Mouse (Mus musculus): ENCODE measurements around the gene Hoxa11. TPM values are rescaled to one million over a fixed set of nuclear protein-coding genes. Genes with fewer than 3 reads are reported as not detected.

Gene Hoxa11
- polyA plus RNA-seq, 1 experiment = not detected

DNA sequence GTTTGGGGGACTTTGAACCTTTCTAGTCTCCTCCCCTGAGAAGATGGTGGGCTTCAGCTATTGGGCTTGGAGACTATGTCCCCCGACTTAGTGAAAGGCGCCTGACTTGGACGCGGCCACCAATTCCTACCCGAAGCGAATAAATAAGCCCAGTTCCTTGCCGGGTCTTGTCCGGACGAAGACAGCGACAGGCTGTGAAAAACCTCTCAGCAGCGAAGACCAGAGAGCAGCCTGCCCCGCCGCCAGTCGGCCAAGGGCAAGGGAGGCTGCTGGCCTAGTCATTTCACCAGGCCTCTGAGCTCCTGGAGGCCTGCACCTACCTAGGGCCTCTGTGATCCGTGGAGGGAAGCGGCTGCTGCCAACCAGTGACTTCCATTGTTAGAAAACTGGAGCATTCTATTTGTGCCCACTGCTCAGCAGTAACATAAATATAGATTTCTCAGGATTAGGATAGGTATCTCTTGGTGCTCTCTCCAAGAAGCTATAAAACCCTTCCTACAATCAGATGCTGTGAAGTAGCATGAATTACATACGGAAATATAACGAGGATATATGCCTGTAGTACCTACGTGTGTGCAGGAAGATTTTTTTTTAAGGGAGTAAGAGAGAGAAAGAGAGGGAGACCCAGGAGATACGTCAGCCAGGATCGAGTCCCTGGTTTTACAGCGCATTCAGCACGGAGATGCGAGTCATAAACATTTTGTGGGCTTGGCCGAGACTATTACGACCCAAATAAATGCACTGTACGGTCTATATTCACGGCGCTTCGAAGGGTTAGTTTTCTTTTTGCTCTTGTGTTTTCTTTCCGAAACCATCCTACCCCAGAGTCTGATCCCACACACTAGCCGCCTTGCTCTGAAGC lies 25.4 kb downstream of the Hoxa11 start:
- TF ChIP-seq GATA1 (IDR thresholded peaks at IDR 0.05; ENCODE audit: low read length) (no peak), TAL1 (IDR thresholded peaks at IDR 0.05; ENCODE audit: low read length) (no peak)
- Histone ChIP-seq H3K36me3 (ENCODE audit: control insufficient read depth) (no peaks in the 10 kb centered on the region), H3K4me1 (ENCODE audit: control insufficient read depth) (peaks cover 3% of the 10 kb centered on the region), H3K27me3 (ENCODE audit: control insufficient read depth) (peaks cover 100% of the 10 kb centered on the region), H3K9me3 (ENCODE audit: control insufficient read depth, low read length) (peaks cover 3% of the 10 kb centered on the region; the same call in 1 of the 2 replicates), H3K4me3 (replicated peaks) (no peak overlapping the region)

DNA sequence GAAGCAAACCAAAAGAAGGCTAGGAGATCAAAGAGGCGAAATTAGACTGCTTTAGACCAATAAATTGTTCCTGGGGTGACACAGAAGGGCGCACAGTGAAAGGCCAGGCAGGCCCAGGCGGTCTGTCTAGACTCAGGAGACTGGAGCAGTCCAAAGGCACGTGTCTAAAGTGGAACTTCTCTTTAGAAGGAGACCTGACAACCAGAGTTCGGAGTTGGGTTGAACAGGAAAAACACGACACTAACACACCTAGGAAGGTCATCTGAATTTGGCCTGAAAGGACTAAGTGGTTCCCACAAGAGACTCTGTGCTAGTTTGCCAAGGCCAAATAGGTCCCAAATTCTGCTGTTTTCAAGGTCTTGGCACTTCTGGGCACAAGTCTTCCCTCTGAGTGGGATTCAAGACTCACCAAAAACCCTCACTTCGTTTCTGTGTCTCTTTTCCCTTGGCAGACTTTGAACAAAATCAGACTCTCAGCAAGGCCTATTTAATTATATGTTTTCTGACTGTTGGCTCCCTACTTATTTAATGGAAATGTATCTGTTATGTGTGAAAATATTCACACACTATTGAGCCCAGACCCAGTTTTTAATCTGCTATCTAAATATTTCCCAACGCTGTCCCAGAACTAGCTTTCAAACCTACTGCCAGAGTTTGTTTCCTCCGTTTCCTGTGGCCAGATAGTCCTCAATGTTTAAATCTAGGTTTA lies 26.2 kb downstream of the Hoxa11 start:
- TF ChIP-seq TAL1 (IDR thresholded peaks at IDR 0.05; ENCODE audit: low read length) (no peak), GATA1 (IDR thresholded peaks at IDR 0.05; ENCODE audit: low read length) (no peak)
- Histone ChIP-seq H3K36me3 (ENCODE audit: control insufficient read depth) (no peaks in the 10 kb centered on the region), H3K9me3 (ENCODE audit: control insufficient read depth, low read length) (peaks cover 3% of the 10 kb centered on the region; the same call in 1 of the 2 replicates), H3K4me3 (replicated peaks) (no peak overlapping the region), H3K4me1 (ENCODE audit: control insufficient read depth) (peaks cover 3% of the 10 kb centered on the region), H3K27me3 (ENCODE audit: control insufficient read depth) (peaks cover 100% of the 10 kb centered on the region)

DNA sequence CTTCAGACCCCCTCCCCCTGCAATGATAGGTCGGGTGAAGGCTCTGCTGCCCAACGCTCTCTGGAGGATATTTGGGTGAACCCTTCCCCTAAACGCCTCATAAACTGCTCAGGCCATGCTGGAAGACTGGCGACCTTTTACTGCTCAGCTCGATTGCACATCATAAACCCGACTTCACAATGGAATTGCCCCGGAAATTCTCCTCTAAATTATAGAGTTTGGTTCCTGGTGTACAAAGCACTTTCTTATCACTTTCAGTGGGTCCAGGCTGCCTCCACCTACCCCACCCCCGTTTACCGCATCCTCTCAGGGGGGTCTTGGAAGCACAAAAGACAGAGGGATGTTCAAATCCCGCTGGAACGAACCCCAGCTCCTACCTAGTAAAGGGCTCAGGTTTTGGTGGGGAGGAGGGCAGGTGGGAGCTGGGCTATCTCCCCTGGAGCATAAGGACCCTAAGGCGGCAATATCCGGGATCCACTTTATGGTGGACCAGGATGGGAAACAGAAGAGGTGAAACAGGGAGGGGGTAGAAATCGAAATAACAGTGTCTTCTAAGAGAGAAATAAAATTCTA lies 26.9 kb downstream of the Hoxa11 start:
- Histone ChIP-seq H3K9me3 (ENCODE audit: control insufficient read depth, low read length) (peaks cover 3% of the 10 kb centered on the region; the same call in 1 of the 2 replicates), H3K27me3 (ENCODE audit: control insufficient read depth) (peaks cover 100% of the 10 kb centered on the region), H3K4me1 (ENCODE audit: control insufficient read depth) (peaks cover 3% of the 10 kb centered on the region), H3K4me3 (replicated peaks) (no peak overlapping the region), H3K36me3 (ENCODE audit: control insufficient read depth) (no peaks in the 10 kb centered on the region)
- TF ChIP-seq GATA1 (IDR thresholded peaks at IDR 0.05; ENCODE audit: low read length) = no peak

DNA sequence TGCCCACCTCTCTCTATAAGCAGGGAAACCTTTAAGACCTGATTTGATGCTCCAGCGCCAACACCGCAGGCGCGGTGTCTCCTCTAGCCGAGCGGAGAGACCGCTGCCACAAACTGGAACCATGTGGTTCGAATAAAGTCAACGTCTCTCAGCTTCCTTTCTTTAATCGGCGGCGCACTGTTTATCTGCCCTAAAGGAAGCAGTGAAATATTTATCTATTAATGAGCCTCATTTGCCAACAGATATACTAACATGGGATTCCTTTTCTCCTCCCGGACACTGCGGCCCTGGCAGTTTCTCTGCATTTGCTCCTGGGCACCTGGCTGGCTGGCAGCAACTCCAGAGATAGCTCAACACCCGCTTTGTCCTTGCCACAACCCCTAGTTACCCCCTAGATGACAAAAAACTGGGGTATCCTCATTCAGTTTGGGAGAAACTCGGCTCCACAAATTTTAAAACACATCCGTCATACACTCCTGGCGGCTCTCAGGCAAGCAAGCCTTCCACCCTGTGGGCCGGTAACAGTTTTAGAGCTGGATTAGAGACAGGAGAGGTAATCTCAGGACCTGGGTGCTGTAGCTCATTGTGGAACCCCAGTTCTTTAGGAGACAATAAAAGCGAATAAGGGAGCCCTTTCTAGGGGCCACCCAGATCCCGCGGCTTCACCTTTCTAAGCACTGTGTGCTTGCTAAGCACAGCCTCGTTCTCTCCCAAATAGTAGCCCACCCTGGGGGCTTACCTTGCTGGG lies 27.5 kb downstream of the Hoxa11 start:
- TF ChIP-seq TAL1 (IDR thresholded peaks at IDR 0.05; ENCODE audit: low read length) (no peak), GATA1 (IDR thresholded peaks at IDR 0.05; ENCODE audit: low read length) (no peak)
- peaks cover 3% of the 10 kb centered on the region for H3K4me1 ChIP-seq (ENCODE audit: control insufficient read depth)
- peaks cover 3% of the 10 kb centered on the region; the same call in 1 of the 2 replicates for H3K9me3 ChIP-seq (ENCODE audit: control insufficient read depth, low read length)
- H3K27me3 ChIP-seq (ENCODE audit: control insufficient read depth) = peaks cover 100% of the 10 kb centered on the region
- no peaks in the 10 kb centered on the region for H3K36me3 ChIP-seq (ENCODE audit: control insufficient read depth)
- H3K4me3 ChIP-seq (replicated peaks) = no peak overlapping the region

DNA sequence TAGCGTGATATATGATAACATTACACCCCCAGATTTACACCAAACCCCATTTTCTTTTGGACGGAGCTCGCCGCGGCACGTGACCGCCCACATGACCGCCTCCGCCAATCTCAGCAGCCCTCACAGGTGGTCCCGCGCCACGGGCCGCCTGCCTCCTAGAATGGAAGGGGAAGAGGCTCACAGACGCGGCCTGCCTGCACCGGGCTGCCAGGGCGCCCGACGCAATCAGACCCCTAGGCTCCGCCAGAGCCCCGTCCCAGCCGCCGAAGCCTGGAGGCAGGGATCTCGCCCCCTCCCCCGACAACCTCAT lies 28.2 kb downstream of the Hoxa11 start:
- Histone ChIP-seq H3K4me3 (replicated peaks) (no peak overlapping the region), H3K36me3 (ENCODE audit: control insufficient read depth) (no peaks in the 10 kb centered on the region), H3K4me1 (ENCODE audit: control insufficient read depth) (peaks cover 3% of the 10 kb centered on the region), H3K27me3 (ENCODE audit: control insufficient read depth) (peaks cover 100% of the 10 kb centered on the region), H3K9me3 (ENCODE audit: control insufficient read depth, low read length) (peaks cover 3% of the 10 kb centered on the region; the same call in 1 of the 2 replicates)
- no peak for TF ChIP-seq TAL1 (IDR thresholded peaks at IDR 0.05; ENCODE audit: low read length)
- TF ChIP-seq GATA1 (IDR thresholded peaks at IDR 0.05; ENCODE audit: low read length) = no peak

DNA sequence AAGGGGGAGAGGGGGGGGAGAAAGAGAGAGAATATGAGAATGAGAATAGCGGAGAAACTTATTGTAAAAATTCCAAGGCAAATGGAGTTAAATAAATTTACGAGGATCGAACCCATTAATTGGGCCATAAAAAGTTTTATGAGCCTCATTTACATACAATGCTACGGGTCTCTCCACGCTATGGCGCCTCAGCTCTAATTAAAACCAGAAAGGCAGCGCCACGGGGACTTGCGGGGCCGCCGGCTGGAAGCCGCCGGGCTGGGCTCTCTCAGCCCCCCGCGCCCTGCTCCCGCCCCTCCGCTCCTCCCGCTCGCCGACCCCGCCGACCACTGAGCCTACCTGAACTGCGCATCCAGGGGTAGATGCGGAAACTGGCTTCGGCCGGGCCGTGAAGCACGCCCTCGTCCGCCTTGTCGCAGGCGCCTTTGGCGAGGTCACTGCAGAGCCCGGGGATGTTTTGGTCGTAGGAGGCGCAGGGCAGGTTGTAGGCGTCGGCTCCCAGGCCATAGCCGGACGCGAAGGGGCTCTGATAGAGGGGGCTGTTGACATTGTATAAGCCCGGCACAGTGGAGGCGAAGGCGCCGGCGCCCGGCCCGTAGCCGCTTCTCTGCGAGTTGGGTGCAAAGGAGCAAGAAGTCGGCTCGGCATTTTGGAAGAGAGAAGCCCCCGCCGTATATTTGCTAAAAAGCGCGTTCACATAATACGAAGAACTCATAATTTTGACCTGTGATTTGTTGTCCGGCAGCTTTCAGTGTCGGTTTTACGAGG lies 28.7 kb downstream of the Hoxa11 start:
- Histone ChIP-seq H3K4me3 (replicated peaks) (no peak overlapping the region), H3K36me3 (ENCODE audit: control insufficient read depth) (no peaks in the 10 kb centered on the region), H3K27me3 (ENCODE audit: control insufficient read depth) (peaks cover 100% of the 10 kb centered on the region), H3K4me1 (ENCODE audit: control insufficient read depth) (peaks cover 3% of the 10 kb centered on the region), H3K9me3 (ENCODE audit: control insufficient read depth, low read length) (peaks cover 3% of the 10 kb centered on the region; the same call in 1 of the 2 replicates)
- TF ChIP-seq TAL1 (IDR thresholded peaks at IDR 0.05; ENCODE audit: low read length) (no peak), GATA1 (IDR thresholded peaks at IDR 0.05; ENCODE audit: low read length) (no peak)

DNA sequence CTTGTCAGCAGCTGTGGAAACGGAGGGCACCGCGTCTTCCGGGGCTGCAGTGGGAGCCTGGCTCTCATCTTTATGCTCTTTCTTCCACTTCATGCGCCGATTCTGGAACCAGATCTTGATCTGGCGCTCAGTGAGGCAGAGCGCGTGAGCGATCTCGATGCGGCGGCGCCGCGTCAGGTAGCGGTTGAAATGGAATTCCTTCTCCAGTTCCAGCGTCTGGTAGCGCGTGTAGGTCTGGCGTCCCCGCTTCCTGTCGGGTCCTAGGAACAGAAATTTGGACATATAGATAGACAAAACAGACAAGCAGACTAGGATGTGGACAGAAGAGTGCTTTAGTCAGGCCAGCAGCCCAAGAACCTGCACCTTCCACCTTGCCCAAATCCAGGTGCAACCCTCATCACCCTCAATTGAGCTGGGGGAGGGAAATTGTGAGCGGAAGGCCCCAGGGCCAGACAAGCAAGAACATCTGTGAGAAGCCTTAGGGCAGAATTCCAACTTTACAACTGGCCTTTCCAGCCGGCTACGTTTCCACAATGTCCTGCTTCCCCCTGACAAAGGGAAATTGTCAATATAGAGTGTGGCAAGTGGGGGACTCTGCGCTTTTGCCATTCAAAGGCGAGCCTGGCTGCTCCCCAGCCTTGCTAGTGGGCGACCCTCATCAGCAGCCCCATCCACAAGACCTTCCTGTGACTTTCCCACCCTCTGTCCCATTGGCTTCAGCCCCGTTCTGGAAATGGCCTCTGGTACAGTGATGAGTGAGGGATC lies 29.7 kb downstream of the Hoxa11 start:
- H3K27me3 ChIP-seq (ENCODE audit: control insufficient read depth) = peaks cover 100% of the 10 kb centered on the region
- no peak overlapping the region for H3K4me3 ChIP-seq (replicated peaks)
- no peaks in the 10 kb centered on the region; the same call in 1 of the 2 replicates for H3K9me3 ChIP-seq (ENCODE audit: control insufficient read depth, low read length)
- TF ChIP-seq TAL1 (IDR thresholded peaks at IDR 0.05; ENCODE audit: low read length) = no peak
- TF ChIP-seq GATA1 (IDR thresholded peaks at IDR 0.05; ENCODE audit: low read length) = no peak
- no peaks in the 10 kb centered on the region for H3K36me3 ChIP-seq (ENCODE audit: control insufficient read depth)
- H3K4me1 ChIP-seq (ENCODE audit: control insufficient read depth) = no peaks in the 10 kb centered on the region
